Mouse (Mus musculus): Measurements from ENCODE around the gene Doxl2. TPM values are rescaled to one million over a fixed set of nuclear protein-coding genes. Genes with fewer than 3 reads are reported as not detected.

Doxl2 gene
- total RNA-seq, 2 experiments from 2014 or later = not detected

- no peak for DNase-seq (ENCODE audit: extremely low spot score in 1 of 2, low spot score in 1 of 2)
Measured at GRCm38 (mm10) chr6:49008420-49009160, 33.8 kb downstream of the Doxl2 start.

GRCm38 (mm10) chr6:49009161-49009555 lies 34.4 kb downstream of the Doxl2 start:
- DNase-seq (ENCODE audit: extremely low spot score in 1 of 2, low spot score in 1 of 2) = no peak

DNA sequence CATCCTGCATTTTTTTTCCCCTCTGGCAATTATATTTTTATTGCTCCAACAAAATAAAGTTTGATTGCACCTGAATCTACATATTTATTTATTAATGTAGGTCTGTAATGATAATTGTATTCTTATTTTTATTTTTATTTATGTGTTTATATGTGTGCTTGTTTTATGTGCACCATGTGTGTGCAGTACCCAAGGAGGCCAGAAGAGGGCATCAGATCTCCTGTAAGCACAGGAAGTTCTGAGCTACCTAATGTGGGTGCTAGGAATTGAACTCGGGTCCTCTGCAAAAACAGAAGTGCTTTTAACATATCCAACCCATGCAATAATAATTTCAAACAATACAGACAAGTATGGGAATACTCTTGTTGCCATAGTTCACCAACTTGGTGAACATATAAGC lies 34.9 kb downstream of the Doxl2 start:
- no peak for DNase-seq (ENCODE audit: extremely low spot score in 1 of 2, low spot score in 1 of 2)

DNA sequence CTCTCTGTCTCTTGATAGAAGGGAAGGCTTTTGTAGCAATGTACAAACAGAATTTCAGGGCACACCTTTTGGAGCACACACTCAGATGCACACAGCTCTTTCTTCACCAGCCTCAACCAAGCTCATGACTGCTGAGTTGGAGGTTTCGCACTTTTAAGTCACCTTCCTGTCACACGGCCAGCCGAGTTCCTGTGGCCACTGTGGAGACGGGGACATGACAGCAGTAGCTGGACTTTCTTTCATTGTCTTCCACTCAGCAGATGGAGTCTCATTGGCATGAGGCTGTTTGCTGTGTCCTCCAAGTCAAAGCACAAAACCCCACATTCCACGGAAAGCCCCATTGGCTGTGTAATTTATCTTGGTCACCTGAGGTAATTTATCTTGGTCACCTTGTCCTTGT lies 36.4 kb downstream of the Doxl2 start:
- DNase-seq (ENCODE audit: extremely low spot score in 1 of 2, low spot score in 1 of 2) = no peak

- DNase-seq (ENCODE audit: extremely low spot score in 1 of 2, low spot score in 1 of 2) = no peak
Measured at GRCm38 (mm10) chr6:49013023-49013422, 38.3 kb downstream of the Doxl2 start.

DNA sequence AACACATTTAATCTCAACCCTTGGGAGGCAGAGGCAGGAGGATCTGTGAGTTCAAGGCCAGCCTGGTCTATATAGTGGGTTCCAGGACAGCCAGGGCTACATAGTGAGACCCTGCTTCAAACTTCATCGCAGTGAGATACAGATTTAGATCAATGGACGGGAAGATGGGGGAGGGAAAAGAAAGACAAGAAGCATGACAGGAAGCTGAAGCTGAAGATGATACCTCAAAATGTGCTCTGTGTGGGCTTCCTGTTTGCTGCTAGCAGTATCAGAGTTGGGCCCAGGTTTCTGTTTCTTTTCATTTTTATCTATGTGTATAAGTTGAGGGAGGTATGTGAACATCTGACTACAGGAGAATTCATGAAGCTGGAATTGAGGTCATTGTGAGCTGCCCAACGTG lies 38.7 kb downstream of the Doxl2 start:
- no peak for DNase-seq (ENCODE audit: extremely low spot score in 1 of 2, low spot score in 1 of 2)

DNA sequence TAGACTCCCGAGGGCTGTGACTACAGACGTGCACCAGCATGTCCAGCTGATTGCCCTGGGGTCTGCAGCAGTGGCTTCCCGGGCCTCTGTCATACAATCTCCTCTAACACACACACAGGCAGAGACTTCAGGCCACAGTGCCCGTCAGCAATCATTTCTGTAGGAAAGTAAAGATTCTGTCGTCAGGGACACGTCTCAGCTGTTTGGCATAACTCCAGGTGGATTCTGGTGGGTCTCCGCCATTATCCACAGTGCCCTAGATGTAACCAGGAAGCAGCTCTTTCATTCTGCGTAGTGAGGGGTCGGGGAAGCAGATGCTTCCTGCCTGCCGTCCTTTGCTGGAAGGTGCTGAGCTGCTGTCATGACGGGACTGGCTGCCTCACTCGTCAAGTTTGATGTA lies 42.4 kb downstream of the Doxl2 start:
- no peak for DNase-seq (ENCODE audit: extremely low spot score in 1 of 2, low spot score in 1 of 2)

- no peak for DNase-seq (ENCODE audit: extremely low spot score in 1 of 2, low spot score in 1 of 2)
Measured at GRCm38 (mm10) chr6:49019341-49019740, 44.6 kb downstream of the Doxl2 start.

GRCm38 (mm10) chr6:49021141-49022012 lies 46.6 kb downstream of the Doxl2 start:
- no peak for DNase-seq (ENCODE audit: extremely low spot score in 1 of 2, low spot score in 1 of 2)

- no peak for DNase-seq (ENCODE audit: extremely low spot score in 1 of 2, low spot score in 1 of 2)
Measured at GRCm38 (mm10) chr6:49022384-49022783, 47.6 kb downstream of the Doxl2 start.

GRCm38 (mm10) chr6:49023315-49023714 lies 48.6 kb downstream of the Doxl2 start:
- no peak for DNase-seq (ENCODE audit: extremely low spot score in 1 of 2, low spot score in 1 of 2)

GRCm38 (mm10) chr6:49025290-49025689 lies 50.5 kb downstream of the Doxl2 start:
- DNase-seq (ENCODE audit: extremely low spot score in 1 of 2, low spot score in 1 of 2) = no peak

GRCm38 (mm10) chr6:49026496-49026895 lies 51.7 kb downstream of the Doxl2 start:
- no peak for DNase-seq (ENCODE audit: extremely low spot score in 1 of 2, low spot score in 1 of 2)

DNA sequence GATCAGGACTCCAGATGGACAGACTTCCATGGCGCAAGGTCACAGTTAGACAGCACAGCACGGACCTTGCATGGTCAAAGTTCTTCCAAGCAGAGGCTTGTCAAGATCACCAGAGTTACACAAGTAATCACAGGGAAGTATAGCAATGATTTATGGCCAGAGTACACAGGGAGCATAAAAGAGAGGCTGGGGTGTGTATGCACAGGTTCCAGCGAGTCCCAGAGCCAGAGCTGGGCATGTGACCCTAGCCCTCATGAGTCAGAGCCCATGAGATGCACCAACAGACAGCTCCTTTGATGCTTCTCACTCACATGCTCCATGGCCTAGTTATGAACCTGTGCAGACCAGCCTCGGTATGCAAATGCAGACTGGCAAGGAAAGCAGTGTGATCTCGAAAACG lies 53.3 kb downstream of the Doxl2 start:
- DNase-seq (ENCODE audit: extremely low spot score in 1 of 2, low spot score in 1 of 2) = no peak

Other genes starting within 250 kb of the Doxl2 start
- gene Gimap1, start 235.9 kb upstream of the Doxl2 start, total RNA-seq (2021) = 1 to 10 TPM; 2.0 to 2.6 TPM
- gene Gimap5, start 228.8 kb upstream of the Doxl2 start, total RNA-seq (2021) = 1 to 10 TPM in 1 of 2 experiments, under 1 TPM in 1; 0.71 to 1.0 TPM
- not detected for gene Gimap3, start 204.1 kb upstream of the Doxl2 start, total RNA-seq (2021)
- gene Tmem176a, start 134.0 kb upstream of the Doxl2 start, total RNA-seq (2021) = 10 to 100 TPM; 22.8 to 26.9 TPM
- 10 to 100 TPM; 54.9 to 64.9 TPM for gene Tmem176b, start 133.5 kb upstream of the Doxl2 start, total RNA-seq (2021)
- not detected for gene Aoc1, start 102.1 kb upstream of the Doxl2 start, total RNA-seq (2021)
- gene 1600015I10Rik, start 45.1 kb upstream of the Doxl2 start, total RNA-seq (2021) = not detected
- gene Svs1, start 11.9 kb downstream of the Doxl2 start, total RNA-seq (2021) = not detected
- gene Gpnmb, start 61.6 kb downstream of the Doxl2 start, total RNA-seq (2021) = 1 to 10 TPM; 2.1 to 2.2 TPM
- 10 to 100 TPM; 22.8 to 28.3 TPM for gene Malsu1, start 98.8 kb downstream of the Doxl2 start, total RNA-seq (2021)
- gene Igf2bp3, start 240.0 kb downstream of the Doxl2 start, total RNA-seq (2021) = under 1 TPM in 1 of 2 experiments, not detected in 1; 0.27 TPM

All from layer of hippocampus, postnatal 25 days (tissue).